Mouse (Mus musculus) adrenal gland, adult 8-10 months (tissue): ENCODE measurements around the gene Golph3. TPM values are rescaled to one million over a fixed set of nuclear protein-coding genes. Genes with fewer than 3 reads are reported as not detected.

Experiments used
- DNase-seq: peaks from one replicate; pipeline ENCODE4 v3.0.0; 2022
- total RNA-seq, 4 experiments: library from RNA; stranded (reverse); gene quantifications; 2 replicates each; pipeline ENCODE4 v1.2.4; 2022

The Golph3 gene
- total RNA-seq, 4 experiments from 2014 or later = 109 to 136 (median 122) TPM

- no peak for DNase-seq
Measured at GRCm38 (mm10) chr15:12318451-12318850, 2.8 kb upstream of the Golph3 start.

DNA sequence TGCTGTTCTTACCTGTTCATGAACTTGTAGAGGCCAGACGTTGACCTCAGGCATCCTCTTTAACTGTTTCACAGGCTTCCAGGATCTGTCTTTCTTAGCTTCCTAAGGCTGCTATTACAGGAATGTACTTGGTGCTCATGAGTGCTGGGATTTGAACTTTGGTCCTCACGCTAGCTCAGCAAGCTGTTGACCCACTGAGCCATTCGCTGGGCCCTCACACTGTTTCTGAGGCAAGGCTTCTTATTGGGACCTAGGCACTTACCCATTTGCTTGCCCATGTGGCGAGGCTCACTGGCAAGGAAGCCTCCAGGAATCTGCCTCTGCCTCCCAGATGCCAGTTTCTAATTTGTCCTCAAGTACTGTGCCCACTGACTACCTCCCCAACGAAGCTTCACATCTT is 1.4 kb upstream of the Golph3 start:
- DNase-seq = no peak

DNA sequence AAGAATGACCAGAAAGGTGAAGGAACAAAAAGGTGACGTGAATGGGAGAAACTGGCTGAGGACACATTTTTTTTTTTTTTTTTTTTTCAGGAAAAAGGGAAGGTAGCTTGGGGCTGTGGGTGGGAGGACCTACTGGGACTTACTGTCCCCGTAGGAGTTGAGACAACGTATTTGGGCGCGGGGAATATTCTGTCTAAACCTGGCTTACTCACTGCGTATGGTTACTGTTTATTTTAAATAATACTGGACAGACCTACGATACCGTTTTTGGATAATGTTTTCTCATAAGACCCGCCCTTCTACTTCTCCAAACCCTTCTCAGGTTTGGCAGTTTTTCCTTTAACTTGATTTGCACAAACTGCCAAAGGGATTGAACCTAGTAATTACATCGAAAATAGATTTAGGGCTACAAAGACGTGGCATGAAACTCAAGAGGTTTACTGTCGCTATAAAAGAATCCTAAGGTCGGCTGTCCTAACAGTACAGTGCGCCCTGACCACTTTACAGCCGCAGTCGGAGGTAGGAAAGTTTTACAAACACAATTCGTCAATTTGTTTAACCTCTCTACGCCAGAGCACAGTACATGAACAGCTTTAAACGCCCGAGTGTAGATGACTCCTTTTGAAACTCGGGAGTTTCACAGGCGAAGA is 684 bp upstream of the Golph3 start:
- no peak for DNase-seq

DNA sequence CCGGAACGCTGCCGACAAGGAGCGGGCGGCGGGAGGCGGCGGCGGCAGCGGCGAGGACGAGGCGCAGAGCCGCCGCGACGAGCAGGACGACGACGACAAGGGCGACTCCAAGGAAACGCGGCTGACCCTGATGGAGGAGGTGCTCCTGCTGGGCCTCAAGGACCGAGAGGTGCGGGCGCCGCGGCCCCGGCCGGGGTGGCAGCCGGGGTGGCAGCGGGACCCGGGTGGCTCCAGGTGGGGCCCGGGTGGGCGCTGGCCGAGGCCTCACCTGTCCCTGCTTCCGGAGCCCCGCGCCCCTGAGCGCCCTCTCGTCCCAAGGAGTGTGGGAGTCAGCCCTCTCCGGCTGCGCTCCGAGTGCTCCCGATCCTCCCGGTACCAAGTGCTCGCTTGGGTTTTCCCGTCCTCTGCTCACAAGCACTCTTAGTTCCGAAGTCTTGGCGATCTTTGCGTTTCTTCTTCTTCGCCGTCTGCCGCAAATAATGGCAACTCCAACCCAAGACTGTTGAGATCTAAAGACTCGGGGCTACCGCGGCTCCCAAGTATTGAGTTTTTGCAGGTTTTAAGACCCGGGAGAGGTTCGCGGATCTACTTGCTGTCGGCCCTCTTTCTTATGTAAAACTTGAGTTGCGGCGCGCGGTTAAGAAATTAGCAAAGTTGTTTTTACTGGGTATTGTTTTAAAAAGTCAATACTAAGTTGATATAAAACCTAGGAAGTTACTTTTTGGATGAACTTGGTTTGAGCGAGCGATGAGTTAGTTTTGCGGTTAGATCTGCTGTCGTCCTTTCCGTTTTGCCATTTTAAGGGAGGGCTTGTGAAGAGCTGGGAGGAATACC is 755 bp downstream of the Golph3 start, which contains the start of gene 1810049J17Rik:
Gene 1810049J17Rik, minus strand, starts transcription at position 112 of the 834 bp plus-strand sequence.
- DNase-seq = peak; percentile 27

GRCm38 (mm10) chr15:12322676-12323402 is 1.6 kb downstream of the Golph3 start:
- DNase-seq = no peak

DNA sequence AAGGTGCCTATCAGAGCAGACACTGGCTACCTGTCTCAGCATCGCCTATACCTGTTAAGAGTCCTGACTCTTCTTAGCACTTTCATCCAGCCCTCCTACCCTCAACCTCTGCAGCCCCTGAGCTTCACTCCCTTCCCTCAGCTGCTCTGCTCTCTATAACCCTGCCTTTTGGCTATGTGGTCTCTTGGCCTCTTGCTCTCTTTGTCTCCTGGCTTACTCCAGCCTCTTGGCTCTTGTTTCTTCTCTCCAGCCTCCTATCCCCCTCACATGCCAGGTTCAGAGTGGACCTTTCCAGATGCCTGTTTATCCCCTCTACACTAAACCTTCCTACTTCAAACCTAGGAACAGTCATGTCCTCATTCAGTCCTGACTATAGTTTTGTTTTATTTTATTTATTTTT is 3.1 kb downstream of the Golph3 start:
- DNase-seq = no peak

GRCm38 (mm10) chr15:12330389-12330788 is 9.1 kb downstream of the Golph3 start:
- DNase-seq = no peak

GRCm38 (mm10) chr15:12330892-12331291 is 9.6 kb downstream of the Golph3 start:
- DNase-seq = no peak

GRCm38 (mm10) chr15:12331300-12331699 is 10.1 kb downstream of the Golph3 start:
- no peak for DNase-seq

DNA sequence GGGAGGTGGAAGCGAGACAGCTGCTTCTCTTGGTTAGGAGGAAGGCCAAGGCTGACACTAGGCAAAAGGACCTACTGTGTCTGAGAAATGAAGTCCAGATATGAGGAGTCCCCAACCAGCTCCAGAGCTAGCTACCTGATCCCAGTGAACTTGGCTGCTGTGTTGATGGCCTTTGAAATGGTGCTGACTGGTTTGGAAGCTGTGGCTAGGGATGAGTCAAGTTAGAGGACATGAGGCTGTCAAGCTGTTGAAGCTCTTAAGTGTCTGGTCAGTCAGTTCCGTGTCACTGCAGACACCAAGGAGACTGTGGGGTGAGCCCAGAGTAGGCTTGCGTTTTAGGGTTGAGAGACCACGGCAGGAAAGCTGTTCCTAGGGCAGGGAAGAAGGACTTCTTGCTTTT is 13.1 kb downstream of the Golph3 start:
- DNase-seq = no peak

DNA sequence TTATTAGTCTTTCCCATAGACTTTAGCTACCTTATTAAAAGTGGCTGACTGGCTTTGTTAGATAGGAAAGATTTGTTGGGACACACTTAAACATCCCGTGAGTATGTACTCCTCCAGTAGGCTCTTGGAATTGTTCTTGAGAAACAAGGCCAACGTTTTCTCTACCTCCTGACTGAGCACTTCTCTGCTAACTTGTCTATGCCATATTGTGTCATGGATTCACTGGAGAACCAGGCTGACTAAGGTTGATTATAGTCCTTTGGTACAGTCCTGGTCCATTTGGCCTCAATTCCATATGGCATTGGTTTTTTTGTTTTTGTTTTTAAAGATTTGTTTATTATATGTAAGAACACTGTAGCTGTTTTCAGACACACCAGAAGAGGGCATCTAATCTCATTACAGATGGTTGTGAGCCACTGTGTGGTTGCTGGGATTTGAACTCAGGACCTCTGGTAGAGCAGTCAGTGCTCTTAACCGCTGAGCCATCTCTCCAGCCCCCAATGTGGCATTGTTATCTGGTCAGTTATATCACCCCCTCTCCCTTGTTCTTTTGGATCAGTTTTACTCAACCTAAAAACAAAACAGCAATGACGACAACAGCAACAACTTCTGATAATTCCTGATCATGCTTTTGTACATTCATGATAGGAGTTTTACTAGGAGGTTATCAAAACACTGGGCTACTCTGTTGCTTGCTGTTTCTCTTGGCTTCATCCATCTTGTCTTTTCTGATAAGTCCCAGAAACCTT is 16.0 kb downstream of the Golph3 start:
- no peak for DNase-seq

DNA sequence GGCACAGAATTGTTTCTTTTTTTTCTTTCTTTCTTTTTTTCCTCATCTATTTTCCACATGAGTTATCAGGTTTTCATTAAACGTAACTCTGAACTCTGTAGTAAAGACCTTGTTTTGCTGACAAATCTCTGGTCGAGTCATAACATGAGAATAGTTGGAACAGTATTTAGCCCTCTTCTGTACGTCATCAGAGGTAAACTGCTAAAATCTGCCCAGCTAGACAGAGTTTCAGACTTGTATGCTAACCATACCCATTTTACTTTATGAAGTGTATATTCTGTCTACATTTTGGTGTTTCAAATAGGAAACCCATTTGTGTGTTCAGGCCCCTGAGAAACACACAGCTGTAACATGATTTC is 16.5 kb downstream of the Golph3 start:
- DNase-seq = no peak

GRCm38 (mm10) chr15:12340536-12341400 is 19.5 kb downstream of the Golph3 start:
- no peak for DNase-seq

DNA sequence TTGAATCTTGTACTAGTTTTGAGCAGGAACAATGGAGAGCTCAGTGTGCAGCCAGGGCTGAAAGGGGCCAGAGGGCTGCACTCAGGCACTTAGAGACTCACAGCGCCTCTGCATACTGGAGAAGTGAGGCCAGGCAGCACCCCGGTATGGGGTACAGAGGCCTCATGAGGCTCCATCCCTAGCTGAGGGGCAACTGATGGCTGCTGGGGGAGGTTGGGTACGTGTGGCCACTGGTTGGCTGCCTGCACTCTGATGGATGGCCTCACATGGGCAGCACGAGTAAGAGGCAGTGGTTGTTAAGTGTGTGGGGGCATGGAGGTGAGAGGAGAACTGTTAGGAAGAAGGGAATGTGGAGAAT is 20.1 kb downstream of the Golph3 start:
- DNase-seq = no peak

GRCm38 (mm10) chr15:12346916-12347315 is 25.7 kb downstream of the Golph3 start:
- no peak for DNase-seq

- no peak for DNase-seq
Measured at GRCm38 (mm10) chr15:12348950-12349349, 27.7 kb downstream of the Golph3 start.

- no peak for DNase-seq
Measured at GRCm38 (mm10) chr15:12349840-12350239, 28.6 kb downstream of the Golph3 start.

GRCm38 (mm10) chr15:12351470-12351869 is 30.2 kb downstream of the Golph3 start:
- DNase-seq = no peak

- no peak for DNase-seq
Measured at GRCm38 (mm10) chr15:12354281-12354810, 33.1 kb downstream of the Golph3 start.

- DNase-seq = no peak
Measured at GRCm38 (mm10) chr15:12355261-12355660, 34.0 kb downstream of the Golph3 start.

- DNase-seq = no peak
Measured at GRCm38 (mm10) chr15:12355907-12356306, 34.7 kb downstream of the Golph3 start.
